Mouse (Mus musculus) left cerebral cortex, postnatal 10 days (tissue): ENCODE data around the gene Arhgef3. TPM values are rescaled to one million over a fixed set of nuclear protein-coding genes. Genes with fewer than 3 reads are reported as not detected.

Source experiments
- DNase-seq, 2 experiments: peaks; one replicate each; pipeline ENCODE4 v3.0.0; 2021 to 2022; ENCODE audit warnings: low spot score in 2 of 2, mixed read lengths in 1 of 2; ENCODE audit errors: extremely low spot score in 1 of 2
- intact Hi-C: fragments of 180-260 bp; cut with DNase I; formaldehyde crosslinking; loops from one replicate; pipeline ENCODE4 v1.15.1; 2025
- total RNA-seq, 2 experiments: library from RNA; stranded (reverse); gene quantifications; 2 replicates each; pipeline ENCODE4 v1.2.3; 2021

The Arhgef3 gene
- total RNA-seq = 10 to 100 TPM; 37.4 to 41.2 TPM

DNA sequence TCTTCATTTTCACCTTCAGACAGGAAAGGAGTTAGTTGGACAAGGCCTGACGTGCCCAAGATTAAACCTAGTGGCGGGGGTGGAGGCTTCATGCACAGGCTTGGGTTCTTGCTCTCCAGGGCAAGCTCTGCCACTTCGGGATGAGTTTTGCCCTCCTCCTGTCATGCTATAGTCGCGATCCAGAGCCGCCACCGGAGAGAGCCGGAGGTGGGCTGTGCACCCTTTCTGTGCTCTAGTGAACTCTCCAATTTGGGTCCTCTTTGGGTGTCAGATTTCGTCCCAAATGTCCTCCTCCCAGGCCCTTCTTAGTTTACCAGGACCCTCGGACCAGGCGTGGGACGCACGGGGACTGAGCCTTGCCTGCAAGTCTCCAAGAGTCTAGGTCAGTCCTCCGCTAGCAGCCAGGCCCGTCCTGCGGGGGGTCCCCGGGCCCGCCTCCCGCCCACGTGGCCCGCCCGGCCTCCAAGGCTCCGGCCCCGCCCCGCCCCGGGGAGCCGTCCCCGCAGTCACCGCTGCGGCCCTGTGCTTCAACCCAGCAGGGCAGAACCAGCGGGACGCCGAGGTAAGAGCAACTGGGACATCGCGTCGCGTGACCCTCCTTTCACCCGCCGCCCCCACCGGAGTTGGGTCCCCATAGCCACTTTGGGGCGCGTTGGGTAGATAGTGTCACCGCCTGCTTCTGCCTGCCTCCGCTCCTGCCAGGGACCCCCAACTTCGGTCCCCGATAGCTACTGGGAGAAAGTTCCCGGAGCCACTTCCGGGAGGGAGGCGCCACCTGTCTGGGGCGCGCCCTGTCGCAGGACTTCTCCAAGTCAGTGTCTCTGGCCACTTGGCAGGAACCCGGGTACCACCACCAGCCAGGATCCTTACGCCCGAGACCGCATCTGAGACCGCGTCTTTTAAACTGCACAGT is at the start of gene Arhgef3:
Arhgef3 (plus strand) TSS at position 538 of the 913 bp plus-strand sequence.
- intact Hi-C loops = loop anchor here (5.0 to 10.0 kb wide), 2 partner anchors 68 to 300 kb away; no protein-coding TSS in a partner anchor
- DNase-seq = peak in 1 of 2 experiments; percentile 74

DNA sequence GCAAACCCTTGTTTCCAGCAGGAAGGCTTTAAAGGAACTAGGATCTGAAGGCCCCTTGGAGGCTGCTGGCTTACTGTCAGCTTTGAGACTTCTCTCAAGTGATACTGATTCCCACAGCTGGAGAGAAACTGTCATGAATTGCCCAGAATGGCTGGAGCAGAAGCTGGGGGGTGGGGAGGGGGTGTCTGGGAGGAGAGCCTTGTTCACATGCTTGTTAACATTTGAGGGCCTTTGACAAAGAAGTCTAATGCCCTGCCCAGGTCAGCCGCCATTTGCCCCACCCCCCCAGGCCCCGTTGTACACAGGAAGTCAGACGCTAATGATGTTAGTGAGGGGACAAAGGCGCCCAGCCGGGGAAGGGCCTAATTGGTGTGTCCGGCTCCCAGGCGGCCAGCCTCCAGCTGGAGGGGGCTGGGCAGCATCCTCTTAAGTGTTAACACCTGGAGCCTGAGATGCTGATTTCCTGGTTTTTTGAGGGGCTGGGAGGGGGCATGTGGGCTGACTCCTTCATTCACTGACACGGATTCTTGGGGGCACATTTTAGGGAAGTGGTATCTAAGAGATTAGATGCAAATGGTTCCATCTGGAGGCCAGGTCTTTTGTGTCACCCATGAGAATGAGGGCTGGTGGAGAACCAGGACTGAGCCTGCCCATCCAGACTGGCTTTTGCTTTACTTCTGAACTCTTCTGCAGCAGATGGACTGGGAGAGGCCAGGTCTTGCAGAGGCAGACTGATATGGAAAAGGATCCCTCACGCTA is 48.3 kb upstream of the Arhgef3 start:
- intact Hi-C loops = no loop called here

DNA sequence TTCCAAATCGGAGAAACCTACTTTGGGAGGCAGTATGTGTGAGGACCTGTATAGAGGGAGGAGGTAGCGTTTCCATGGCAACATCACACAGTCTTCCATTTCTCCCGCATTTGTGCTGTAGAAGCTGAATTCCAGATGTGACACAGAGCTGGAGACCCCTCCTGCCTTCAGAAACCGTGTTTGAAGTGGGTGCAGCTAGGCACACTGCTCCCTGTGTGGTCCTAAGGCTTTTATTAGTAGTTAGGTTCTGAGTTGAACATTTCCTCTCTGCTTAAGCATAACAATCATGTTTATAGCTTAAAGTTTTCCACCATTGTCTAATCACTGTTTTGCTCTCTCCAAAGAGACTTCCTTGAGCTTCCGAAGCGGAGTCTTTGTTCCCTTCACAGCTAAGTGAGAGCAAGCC is 46.8 kb upstream of the Arhgef3 start:
- intact Hi-C loops = no loop called here
- no peak for DNase-seq

More for the DNA sequence above, 48.3 kb upstream of the Arhgef3 start:
- peak in 1 of 2 experiments; percentile 68 for DNase-seq

DNA sequence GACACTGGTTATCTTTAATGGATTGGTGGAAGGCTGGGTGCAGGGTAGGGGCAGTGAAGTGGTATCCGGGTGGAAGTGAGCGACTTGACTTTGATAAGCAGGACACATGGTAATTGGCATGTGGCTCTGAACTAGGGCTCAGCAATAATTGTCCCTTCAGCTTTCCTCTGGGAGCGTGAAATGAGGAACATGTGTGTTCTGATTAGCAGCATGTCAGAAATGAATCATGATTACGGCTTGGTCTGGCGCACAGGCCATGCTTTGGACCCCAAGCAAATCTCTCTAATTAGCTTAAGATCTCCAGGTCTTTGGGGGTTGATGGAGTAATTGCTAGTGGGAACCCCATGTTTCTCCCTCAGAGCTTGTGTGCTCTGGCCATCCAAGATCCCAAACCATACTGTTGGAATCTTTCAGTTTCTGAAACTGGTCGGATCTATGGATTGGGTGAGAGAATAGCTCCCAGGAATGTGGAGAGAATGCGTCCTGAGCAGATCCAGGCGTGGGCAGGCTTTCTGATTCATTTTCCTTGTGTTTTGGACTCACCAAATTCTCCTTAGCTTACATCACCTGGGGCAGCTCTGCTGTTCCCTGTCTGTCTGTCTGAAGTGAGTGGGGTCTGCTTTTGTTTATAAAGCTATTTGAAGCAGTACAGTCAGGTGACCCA is 45.1 kb upstream of the Arhgef3 start:
- intact Hi-C loops = no loop called here
- no peak for DNase-seq

DNA sequence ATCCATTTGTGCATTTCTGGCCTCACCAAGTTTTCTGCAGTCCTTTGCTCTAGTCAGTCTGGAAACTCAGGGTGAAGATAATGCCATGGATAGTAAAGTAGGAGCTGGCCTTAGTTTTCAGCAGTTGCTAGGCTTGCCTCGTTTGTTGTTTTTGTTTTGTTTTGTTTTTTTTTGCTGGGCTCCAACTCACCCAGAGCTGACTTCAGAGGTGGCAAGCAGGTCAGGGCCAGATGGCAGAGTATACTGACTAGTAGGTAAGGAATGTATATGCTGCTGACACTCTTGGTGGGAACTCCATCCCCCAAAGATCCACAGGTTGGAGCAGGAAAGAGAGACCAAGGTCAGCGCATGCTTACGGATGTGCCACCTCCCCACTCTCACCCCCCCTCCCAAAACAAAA is 44.6 kb upstream of the Arhgef3 start:
- intact Hi-C loops = no loop called here
- DNase-seq = no peak

DNA sequence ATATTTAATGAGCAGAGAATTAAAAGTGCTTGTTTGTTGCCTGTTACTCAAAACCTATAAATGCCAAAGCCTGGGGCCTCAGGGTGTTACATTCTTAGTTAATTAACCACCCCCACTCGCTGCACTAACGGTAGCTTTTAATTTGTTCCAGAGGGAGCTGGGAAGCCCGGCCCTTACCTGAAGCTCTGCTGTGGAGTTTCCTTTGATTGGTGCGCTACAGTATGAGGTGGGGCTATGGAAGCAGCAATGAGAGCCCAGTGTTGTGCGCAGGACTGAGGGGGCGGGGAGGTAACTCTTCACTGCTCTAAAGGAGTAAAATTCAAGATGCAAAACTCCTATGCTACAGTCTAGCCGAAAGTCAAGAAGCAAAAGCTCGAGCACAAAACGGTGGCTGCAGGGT is 43.9 kb upstream of the Arhgef3 start:
- intact Hi-C loops = no loop called here
- no peak for DNase-seq

DNA sequence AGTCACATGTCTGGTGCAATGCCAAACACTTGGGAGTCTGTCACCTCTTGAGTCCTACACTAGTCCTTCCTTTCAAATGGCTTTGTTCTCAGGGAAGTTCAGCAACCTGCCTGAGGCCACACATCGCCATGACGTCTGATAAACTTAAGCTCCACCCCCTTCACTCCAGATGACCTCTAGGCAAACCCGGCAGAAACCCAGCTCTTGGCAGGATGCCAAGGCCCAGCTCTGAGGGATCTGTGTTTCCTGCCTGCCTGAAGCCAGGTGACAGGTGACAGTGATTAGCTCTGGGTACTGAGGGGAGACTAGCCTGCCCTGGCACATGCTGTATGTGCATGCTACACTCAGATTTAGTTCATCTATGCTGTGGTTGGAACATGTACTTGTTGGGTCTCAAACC is 42.7 kb upstream of the Arhgef3 start:
- DNase-seq = no peak
- intact Hi-C loops = no loop called here

DNA sequence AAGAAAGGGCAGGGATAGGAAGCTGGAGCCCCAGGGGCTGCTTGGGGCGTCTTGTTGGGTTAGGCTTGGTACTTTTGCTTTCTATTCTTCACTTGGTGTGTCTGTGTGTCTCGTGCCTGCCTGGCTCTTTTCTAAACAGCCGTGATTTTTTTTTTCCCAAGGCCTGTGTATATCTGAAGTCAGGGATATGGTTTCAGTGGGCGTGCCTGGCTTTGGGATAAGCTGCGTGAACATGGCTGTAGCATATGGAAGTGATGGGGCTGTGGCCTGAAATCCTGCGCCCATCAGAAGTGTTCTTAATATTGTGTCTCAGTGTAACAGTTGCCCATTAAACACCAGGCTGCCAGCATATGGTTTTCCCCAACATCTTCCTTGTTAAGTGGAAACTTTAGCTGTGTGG is 39.6 kb upstream of the Arhgef3 start:
- no peak for DNase-seq
- intact Hi-C loops = no loop called here

DNA sequence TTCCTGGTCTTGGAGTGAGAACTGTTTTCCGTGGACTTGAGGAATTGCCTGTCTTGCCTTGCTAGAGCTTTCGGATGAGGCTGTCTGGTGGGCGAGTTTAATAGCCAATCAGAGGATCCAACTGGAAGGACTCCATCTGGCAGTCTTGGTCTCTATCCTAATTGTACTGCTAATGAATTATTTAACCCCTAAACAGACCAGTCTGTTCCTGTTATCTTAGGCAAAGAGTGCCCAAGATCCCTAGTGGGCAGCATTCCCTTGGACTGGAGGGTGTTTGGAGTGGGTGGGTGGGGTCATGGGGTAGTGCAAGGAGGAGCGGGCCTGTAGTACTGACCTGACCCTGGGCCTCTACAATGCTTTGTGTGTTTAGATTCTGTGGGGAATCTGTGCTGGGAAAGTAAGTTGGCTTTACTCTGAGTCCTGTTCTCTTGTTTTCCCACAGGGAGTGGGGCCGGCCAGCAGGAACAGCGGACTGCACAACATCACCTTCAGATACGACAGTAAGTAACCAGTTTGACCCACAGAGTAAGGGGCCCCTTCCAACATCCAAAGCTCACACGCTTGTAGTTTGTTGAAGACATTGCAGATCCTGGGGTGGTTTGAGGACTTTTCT is 38.7 kb upstream of the Arhgef3 start:
- peak in 1 of 2 experiments; percentile 15 for DNase-seq
- intact Hi-C loops = no loop called here

DNA sequence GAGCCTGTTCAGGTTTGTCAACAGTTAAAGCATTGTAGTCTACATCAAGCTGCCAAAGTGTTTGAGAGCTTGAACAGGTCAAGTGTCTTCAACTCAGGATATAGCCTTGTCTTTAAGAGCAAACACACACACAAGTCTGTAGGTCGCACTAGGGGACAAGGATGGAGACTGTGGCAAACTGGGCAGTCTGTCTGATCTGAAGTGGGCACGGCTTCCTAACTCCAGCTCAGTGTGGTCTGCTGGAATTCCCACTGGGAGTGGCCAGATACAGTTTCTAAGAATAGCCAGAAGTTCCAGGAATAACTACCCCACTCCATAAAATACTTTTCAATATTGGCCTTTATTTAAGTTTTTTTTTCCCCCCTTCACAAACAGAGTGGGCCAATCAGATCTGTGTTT is 38.2 kb upstream of the Arhgef3 start:
- intact Hi-C loops = no loop called here
- no peak for DNase-seq

DNA sequence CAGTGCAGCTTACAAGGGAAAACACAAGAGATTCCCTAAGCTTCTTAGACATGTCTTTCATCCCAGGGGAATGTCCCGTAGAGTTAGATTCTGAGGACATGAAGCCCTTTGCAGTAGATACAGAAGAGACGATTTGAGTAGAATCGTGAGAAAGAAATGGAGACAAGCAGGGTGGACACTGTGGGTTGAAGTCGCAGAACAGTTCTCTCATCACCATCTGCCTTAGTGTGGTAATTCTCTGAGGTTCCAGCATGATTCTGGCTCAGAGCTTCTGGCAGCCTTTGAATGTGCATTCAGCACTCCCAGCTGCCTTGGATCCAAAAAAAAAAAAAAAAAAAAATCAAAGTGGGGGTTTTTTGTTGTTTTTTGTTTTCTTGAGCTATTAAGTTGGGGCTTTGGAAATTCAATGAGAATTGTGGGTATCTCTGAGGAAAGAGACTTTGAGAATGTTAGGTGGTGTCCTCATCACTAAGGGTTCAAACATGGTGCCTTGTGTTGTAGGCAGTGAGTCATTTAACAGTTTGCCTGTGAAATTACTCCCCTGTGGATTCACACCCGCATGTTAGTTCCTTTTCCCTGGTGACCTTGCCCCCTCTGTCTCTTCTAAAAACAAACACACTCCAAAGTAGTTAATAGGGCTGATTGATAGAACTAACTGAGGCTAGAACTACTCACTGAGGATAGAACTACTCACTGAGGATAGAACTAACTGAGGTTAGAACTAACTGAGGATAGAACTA is 33.0 kb upstream of the Arhgef3 start:
- intact Hi-C loops = loop anchor here (5.0 kb wide), 1 partner anchor 44 kb away; the partner anchor contains the start of gene Il17rd
- DNase-seq = peak in 1 of 2 experiments; percentile 63

DNA sequence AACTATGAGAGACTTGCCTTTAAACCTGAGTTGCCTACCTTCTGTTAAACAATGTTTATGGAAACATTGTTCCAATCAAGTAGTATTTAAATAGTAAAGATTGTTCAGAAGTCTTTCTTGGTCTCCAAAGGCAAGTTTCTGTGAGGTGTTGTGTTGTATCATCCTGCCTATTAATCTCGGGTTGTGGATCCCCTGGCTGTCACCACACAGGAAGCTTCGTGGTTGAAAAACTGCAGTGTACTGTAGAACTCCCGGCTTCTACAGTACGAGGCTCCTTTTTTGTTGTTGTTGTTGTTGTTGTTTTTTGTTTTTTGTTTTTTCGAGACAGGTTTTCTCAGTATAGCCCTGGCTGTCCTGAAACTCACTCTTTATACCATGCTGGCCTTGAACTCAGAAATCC is 29.2 kb upstream of the Arhgef3 start:
- DNase-seq = no peak
- intact Hi-C loops = no loop called here

DNA sequence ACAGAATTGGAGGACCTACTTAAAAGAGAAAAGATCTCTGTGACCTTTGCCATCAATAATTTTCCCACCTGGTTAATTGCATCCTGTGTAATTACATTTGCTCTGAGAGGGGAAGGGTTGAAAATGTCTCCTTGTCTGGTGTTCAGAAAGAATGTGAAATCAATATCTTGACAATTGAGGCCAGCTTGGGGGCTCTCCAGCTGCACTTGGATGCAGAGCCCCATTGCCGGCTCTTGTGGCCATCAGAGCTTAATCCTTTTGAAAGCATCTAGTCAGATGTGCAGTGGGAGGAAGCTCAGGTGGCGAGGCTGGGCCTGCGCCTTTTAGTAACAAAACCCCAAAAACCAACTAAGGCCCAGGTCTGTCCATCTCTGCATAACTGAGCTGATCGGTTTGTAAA is 28.7 kb upstream of the Arhgef3 start:
- DNase-seq = no peak
- intact Hi-C loops = no loop called here

DNA sequence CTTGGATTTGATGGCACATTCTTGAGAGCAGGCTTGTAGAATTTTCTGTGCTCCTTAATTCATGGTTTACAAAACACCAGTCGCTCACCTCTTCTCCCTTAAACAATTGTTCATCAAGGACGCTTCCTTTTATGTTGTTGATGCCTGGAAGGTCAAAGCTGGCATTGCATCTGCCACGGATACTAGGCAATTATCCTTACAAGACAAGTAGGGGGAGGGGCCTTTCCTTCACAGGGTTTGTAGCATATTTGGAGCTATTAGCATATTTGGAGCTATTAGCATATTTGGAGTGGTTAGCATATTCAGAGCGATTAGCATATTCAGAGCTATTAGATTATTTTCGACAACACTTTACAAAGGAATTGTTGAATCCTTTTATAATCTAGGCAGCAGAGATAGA is 20.5 kb upstream of the Arhgef3 start:
- intact Hi-C loops = no loop called here
- no peak for DNase-seq

DNA sequence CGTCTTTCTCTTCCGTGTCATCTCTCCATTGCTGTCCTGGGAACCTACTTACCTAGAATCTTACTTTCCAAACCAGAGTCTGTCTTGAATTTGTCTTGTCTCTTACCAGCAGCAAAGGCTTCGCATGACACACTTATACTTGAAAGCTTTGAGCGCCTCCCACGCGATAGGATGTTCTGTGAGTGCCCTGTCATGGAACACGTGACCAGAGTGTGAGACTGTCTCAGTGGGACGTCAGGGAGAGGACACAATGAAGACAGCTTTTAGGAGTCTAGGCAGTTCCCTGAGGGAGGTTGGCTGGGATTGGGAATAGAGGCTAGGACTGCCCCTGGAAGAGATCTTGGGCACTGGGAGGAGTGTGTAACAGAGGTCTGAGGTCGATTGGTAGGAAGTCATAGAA is 18.6 kb upstream of the Arhgef3 start:
- intact Hi-C loops = loop anchor here (5.0 kb wide), 1 partner anchor 64 kb away; no protein-coding TSS in a partner anchor
- no peak for DNase-seq

DNA sequence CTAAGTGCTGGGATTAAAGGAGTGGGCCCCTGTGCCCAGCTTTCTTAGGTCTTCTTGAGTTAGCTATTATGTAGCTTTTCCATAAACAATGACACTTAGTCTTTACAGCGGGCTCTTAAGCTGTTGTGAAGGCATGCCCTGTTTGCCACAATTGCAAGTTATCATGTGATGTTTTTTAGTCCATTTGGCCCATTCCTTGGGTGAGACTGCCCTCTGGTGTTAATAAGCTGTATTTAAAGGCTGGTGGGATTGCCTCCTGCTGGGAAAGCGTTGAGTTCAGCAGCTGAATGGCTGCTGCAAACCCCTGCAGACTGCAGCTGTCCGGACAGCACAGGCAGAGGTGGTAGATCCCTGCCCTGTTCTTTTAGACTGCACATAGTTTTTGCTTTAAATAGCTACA is 17.9 kb upstream of the Arhgef3 start:
- intact Hi-C loops = loop anchor here (5.0 kb wide), 1 partner anchor 64 kb away; no protein-coding TSS in a partner anchor
- DNase-seq = peak; percentile 50 to 56

DNA sequence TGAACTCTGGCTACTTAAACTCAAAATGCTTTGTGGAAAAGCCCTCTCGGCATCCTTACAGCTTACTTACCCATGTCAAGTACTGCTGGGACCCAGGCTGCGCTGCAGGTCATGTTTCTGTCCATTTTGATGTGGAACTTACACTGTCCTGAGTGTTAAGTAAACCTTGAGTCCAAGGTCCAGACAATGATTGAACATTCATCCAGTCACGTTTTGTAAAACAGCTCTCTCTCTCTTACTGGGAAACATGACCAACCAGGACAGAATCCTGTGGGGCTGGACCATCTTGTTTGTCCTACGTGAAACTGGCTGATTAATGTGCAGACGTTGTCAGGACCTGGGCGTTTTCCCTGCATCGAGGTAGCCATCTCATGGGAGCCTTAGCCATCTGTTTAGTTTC is 13.0 kb upstream of the Arhgef3 start:
- intact Hi-C loops = no loop called here
- no peak for DNase-seq

DNA sequence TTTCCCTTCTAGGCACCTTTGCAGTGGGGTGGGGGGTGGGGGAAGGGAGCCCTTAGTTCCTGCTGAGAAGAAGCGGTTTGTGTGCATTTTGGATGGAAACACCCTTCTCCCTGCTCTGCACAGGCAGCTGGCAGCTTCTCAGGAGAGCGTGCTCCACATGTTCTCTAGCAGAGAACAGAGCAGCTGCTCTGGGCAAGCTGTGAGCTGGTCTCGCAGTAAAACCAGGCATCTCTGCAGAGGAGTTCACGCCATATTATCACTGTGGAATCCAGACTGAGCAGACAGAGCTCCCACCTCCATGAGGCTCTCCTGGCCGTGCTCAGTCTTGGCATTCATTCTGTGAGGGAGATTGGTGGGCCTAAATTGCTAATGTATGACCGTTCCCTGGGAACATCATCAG is 12.0 kb upstream of the Arhgef3 start:
- DNase-seq = peak; percentile 40 to 50
- intact Hi-C loops = no loop called here
